Mouse (Mus musculus) thymus, adult 2 months (tissue): ENCODE measurements around the gene Med11.

ENCODE experiments used
- CTCF ChIP-seq: fragments of 200-500 bp; IDR thresholded peaks from 2 replicates; pipeline ENCODE4 v1.5.1; 2012; ENCODE audit warnings: mild to moderate bottlenecking, control low read depth, low read length, moderate library complexity, borderline replicate concordance; ENCODE audit not compliant: control insufficient read depth, poor library complexity, insufficient read depth; ENCODE audit errors: extremely low read depth
- POLR2A ChIP-seq: fragments of 200-500 bp; IDR thresholded peaks from 2 replicates; pipeline ENCODE4 v1.6.1; 2012; ENCODE audit warnings: mild to moderate bottlenecking, low read length, control low read depth, moderate library complexity; ENCODE audit not compliant: control insufficient read depth, poor library complexity, insufficient read depth; ENCODE audit errors: extremely low read depth

DNA sequence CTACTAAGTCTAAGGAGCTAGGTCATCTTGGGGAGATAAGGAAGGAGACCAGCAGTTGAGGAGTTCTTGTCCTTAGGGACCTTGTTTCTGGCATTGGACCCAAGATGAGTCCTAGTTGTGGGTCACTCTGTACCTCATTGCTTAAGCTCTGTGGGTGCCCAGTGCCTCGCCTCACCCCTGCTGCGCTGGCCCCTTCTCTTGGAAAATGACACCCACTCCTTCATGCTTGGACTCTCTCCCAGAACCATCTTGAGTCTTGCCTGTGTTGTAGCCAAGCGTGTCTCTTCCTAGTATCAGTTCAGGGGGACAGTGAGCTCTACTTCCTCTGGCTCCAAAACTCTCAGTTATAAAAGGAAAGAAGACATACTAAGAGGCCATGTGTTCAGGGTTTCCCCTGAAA lies 37.4 kb downstream of the Med11 start:
- no peak for TF ChIP-seq POLR2A
- TF ChIP-seq CTCF: no peak
